Mouse (Mus musculus): ENCODE data around the gene Galnt16.

- TF ChIP-seq CTCF (IDR thresholded peaks at IDR 0.05), result no peak
- no peak for TF ChIP-seq POLR2A (IDR thresholded peaks at IDR 0.05; ENCODE audit: insufficient read depth, low read depth, low read length)
- no peak for TF ChIP-seq EP300 (IDR thresholded peaks at IDR 0.05; ENCODE audit: insufficient read depth, low read depth, low read length)
Measured at GRCm38 (mm10) chr12:80594141-80594540, 76.1 kb downstream of the Galnt16 start.

Data from heart, adult 2 months (tissue).